9 mouse cellular contexts compared by ENCODE assay signal in the genomic region with DNA sequence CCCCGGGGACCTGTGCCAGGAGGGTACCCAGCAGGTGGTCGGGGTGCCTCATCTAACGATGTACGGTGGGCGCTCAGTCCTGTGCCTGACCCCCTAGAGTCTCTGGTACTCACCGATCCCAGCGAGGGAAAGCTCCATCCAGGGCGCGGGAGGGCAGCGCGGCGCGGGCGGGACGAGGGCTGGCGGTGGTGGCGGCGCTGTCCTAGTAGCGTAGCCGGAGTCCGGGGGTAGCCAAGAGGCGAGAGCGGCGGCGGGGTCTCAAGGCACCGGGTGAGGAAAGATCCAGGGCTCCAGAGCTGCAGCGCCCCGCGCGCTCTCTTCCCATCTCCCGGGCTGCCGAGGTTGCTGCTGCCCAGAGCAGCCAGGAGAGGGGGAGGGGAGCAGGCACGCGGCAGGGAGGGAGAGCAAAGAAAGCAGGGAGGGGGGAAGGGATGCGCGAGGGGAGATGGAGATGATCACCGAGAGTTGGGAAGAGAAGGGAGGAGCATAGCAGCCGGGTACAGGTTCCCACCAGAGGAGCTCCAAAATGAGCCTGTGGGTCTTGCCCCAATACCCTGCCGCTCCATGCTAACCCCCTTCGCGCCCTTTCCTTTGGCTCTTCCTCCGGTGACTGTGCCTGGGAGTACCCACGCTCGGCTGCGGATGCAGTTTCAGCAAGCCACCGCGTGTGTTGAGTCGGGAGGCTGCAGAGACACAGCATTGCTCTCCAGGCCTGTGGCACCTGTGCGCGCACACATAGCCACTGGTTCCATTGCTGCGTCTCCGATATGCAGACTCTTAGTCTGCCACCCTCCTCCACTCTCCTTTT. TPM values are rescaled to one million over a fixed set of nuclear protein-coding genes. Genes with fewer than 3 reads are reported as not detected.
DNase-seq lines count a peak whose midpoint lies in the region; ATAC-seq lines count a peak whose summit lies in the region.
"Had no signal": no experiment of that assay in that cellular context is flagged by ENCODE, and none has a peak within 500 bp of the region (broad histone marks: within the 10 kb centered on the region; RNA-seq: fewer than 3 reads in every experiment).

A gene (minus strand): TSS at position 769 of the 808 bp plus-strand sequence.

- DNase-seq in heart, embryonic 10.5 days (ENCODE audit: low spot score) = peak; percentile 75
- DNase-seq in heart, adult 18-20 months = no peak
- DNase-seq in cerebellum, adult 9-10 months = peak; percentile 92
- peak; percentile 71 for DNase-seq in kidney, postnatal 14 days
- peak; percentile 79 for DNase-seq in retina, embryonic 14.5 days (ENCODE audit: low spot score)
- no peak for DNase-seq in thymus, postnatal 36 days

- no peaks in the 10 kb centered on the region for H3K9me3 ChIP-seq in heart, embryonic 10.5 days
- no peaks in the 10 kb centered on the region for H3K9me3 ChIP-seq in limb, embryonic 15.5 days

- under 1% methylated on average over 43 of the region's 52 CpGs for WGBS in heart, embryonic 10.5 days
- under 1% methylated on average over 52 of the region's 52 CpGs for WGBS in limb, embryonic 15.5 days

- H3K4me1 ChIP-seq in heart, embryonic 10.5 days = peaks cover 11% of the 10 kb centered on the region; the same call in 1 of the 2 replicates
- H3K4me1 ChIP-seq in limb, embryonic 15.5 days = peaks cover 14% of the 10 kb centered on the region

- peak within 1 kb of the TSS; percentile 31; the same call in 1 of the 2 replicates for H3K27ac ChIP-seq in heart, embryonic 10.5 days
- H3K27ac ChIP-seq in limb, embryonic 15.5 days = no peak within 1 kb of the TSS

- H3K9ac ChIP-seq in limb, embryonic 15.5 days = no peak within 1 kb of the TSS

- H3K27me3 ChIP-seq in heart, embryonic 10.5 days (ENCODE audit: insufficient read depth, poor library complexity, severe bottlenecking) = peaks cover 11% of the 10 kb centered on the region
- peaks cover 17% of the 10 kb centered on the region for H3K27me3 ChIP-seq in limb, embryonic 15.5 days

- H3K4me2 ChIP-seq in limb, embryonic 15.5 days = peak within 1 kb of the TSS; percentile 91

- H3K4me3 ChIP-seq in heart, embryonic 10.5 days = peak within 1 kb of the TSS; percentile 63
- H3K4me3 ChIP-seq in limb, embryonic 15.5 days = peak within 1 kb of the TSS; percentile 47

- peak; percentile 87 for ATAC-seq in frontal cortex, adult (ENCODE audit: low TSS enrichment)
- 0 out of 2 replicates have a peak, but pooled peaks have one; percentile 30 for ATAC-seq in limb, embryonic 15.5 days (ENCODE audit: insufficient number of reproducible peaks, low FRiP score, low TSS enrichment, low read depth)

- H3K36me3 ChIP-seq in heart, embryonic 10.5 days = no peaks in the 10 kb centered on the region
- no peaks in the 10 kb centered on the region for H3K36me3 ChIP-seq in limb, embryonic 15.5 days

RNA-seq across cellular contexts. Expression of the gene that starts here (rescaled TPM):
- polyA plus RNA-seq in heart, embryonic 10.5 days (2016; fragmentation: Nextera tagmentation; extraction: Ambion mirVana) = 0.05 and 0.06 TPM in 2 replicates
- under 1 TPM in 1 of 2 experiments, not detected in 1; 0.08 TPM for total RNA-seq in heart, adult 18-20 months (2021)
- polyA plus RNA-seq in limb, embryonic 15.5 days (2015; fragmentation: Nextera tagmentation; extraction: Ambion mirVana) = 0.31 and 0.34 TPM in 2 replicates
- polyA plus RNA-seq: large intestine, adult 2 months had no signal

Comparison
In these comparisons a context has a peak if more than half of its experiments do, and no peak if none do; other contexts are left out.
1. Peak in DNase-seq, H3K4me3 ChIP-seq and H3K27ac ChIP-seq in heart, embryonic 10.5 days; RNA of the gene not detected or under 1 TPM.
2. Peak in ATAC-seq, H3K4me3 ChIP-seq and H3K4me2 ChIP-seq in limb, embryonic 15.5 days; RNA of the gene not detected or under 1 TPM.
3. DNase-seq: peak in cerebellum, adult 9-10 months (single experiment), kidney, postnatal 14 days (single experiment) and retina, embryonic 14.5 days (single experiment); none in heart, adult 18-20 months (0 of 2) and thymus, postnatal 36 days (0 of 2).